Mouse (Mus musculus): ENCODE measurements around the gene Itgbl1.

DNA sequence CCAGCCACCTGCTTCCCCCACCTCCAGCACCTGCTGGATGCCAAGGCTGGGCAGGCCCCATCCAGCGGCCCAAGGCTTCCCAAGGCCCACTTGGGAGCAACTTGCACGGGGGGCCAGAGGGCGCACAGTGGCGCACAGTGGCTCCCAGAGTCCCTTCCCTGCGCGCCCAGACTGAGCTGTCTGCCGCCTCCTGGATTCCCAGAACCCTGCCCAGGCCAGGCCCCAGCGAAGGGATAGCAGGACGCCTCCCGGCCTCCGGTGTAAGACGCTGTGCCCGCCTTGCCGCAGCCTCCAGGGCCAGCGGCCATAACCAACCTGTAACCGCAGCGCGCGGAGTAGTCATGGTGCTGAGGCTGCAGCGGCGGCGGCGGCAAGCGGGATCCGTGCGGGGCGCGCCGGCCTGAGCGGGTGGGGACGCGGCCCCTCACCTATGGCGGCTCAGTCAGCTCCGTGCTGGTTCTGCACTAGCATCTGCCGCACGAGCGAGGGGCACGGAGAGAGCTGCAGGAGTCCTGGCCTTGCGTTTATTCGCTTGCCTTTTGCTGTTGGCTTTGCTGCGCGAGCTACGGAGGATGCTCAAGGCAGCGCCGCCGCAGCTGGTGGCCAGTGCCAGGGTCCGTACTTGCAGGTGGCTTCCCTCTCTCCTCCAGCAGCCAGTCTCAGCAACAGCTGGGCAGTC is 33.1 kb upstream of the Itgbl1 start, which contains the start of gene Nalcn:
- no peak for TF ChIP-seq CTCF (IDR thresholded peaks at IDR 0.05; ENCODE audit: control insufficient read depth, insufficient read depth, low read length)
- no peak for TF ChIP-seq POLR2A (IDR thresholded peaks at IDR 0.05; ENCODE audit: borderline replicate concordance, control insufficient read depth, low read depth, low read length)

All from bone marrow, adult 2 months (tissue).